Mouse (Mus musculus) CD4-positive, CD25-positive, alpha-beta regulatory T cell, adult 2 months (primary cell): Measurements from ENCODE around the gene Ppp4r2.

Experiments used
- DNase-seq: peaks from one replicate; pipeline ENCODE4 v3.0.0-alpha.2; 2012; ENCODE audit warnings: low read depth, low spot score

Gene Ppp4r2

DNA sequence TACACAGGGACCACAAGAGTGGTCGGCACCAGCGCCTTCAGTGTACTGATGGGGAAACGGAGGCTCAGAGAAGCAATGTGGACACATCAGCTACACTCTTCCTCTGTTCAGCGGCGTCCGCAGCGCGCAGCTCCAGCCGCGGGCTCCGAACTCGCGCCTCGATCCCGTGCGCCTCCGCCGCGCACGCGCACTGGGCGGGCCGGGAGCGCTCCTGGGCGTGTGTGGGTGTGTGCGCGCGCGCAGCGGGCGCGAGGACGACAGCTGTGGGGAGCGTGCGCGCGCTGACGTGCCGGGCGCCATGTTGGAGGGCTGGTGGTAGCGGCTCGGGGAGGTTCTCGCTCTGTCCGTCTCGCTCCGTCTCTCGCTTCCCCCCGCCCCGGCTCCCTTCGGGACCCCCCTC lies at the start of gene Ppp4r2:
TSS of gene Ppp4r2 (plus strand) at position 268 of the 400 bp plus-strand sequence.
- DNase-seq = peak; percentile 97

DNA sequence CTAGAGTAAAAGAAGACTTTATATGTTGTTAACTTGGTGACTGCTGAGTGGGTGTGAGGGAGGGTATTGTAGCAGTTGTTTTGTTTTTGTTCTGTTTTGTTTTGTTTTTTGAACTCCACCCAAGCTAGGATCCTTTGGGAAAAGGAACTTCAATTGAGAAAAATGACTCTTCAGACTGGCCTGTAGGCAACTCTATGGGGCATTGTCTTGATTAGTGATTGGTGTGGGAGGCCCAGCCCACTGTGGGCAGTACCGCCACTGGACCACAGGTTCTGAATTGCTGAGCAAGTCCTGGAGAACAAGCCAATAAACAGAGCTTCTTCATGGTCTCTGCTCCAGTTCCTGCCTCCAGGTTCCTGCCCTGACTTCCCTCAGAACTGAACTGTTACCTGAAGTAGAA lies 45.7 kb upstream of the Ppp4r2 start:
- DNase-seq = no peak

DNA sequence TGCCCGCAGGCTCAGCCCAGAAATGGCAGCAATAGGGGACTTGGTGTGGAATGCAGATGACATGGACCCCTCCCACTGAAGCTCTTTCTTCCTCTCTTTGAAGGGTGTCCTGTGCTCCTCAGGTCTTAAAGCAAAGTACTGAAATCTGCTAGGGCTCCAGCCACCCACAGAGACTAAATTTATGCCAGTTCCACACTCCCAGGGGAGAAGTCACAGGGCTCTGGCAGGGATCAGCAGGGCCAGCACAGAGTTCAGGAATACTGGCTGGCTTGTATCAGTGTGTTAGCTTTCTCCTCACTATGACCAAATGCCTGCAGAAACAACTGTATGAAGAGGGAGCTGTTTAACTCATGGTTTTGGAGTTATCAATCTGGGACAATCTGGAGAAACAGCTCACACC lies 44.3 kb upstream of the Ppp4r2 start:
- DNase-seq = no peak

DNA sequence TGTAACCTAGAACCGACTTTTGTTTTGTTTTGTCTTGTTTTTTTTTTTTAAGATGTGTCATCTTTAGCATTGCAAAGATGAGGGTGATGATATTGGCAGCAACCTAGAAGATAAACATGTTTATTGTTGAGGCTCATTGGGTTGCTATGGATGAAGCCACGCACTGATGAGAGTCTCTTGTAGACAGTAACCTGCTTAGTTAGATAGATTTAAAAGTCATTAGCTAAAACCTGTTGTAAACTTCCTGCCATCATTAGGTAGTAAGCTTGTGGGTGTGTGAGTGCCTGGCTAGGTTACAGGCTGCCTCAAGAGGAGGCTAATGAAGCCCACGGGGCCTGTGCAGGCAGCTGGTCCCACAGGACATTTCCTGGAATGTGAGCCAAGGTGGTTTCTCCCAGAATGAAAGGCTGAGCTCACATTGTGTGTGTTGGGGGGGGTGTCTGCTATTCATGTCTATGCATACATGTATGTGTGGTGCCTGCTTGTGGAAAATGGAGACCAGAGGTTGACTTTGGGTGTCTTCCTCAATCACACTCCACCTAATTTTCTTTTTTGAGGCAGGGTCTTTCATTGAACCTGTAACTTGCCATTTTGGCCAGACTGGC lies 41.3 kb upstream of the Ppp4r2 start:
- DNase-seq = peak; percentile 47

DNA sequence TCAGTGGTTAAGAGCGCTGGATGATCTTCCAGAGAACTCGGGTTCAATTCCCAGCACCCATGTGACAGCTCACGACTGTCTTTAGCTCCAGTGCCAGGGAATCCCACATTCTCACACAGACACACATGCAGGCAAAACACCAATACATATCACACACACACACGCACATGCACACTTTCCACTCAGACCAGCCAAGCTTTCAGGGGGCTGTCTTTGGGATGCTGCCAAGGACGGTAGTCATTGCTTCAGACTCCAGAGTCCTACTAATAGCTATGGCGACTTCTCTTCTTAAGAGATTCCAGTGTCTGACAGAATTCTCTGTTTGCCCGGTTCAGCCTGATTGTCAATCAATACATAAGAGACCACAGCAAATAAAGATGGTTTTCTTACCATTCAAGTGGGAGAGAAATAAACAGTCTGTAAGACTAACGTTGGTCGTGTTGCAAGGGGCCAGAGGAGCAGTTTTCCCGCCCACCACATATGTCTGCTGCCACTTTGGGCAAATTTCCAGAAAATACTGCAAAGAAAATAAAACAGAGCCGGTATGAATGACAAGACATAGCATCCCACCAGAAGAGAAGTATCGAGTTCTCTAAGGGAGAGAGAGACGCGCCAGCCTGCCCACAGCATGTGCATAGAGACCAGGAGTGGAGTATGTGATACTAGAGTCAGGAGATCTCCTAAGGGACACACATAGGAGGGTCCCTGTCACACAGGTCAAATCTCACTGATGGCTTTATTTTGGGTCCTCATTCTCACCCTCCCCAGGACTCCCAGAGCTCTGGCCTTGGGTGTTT lies 40.3 kb upstream of the Ppp4r2 start:
- DNase-seq = no peak

DNA sequence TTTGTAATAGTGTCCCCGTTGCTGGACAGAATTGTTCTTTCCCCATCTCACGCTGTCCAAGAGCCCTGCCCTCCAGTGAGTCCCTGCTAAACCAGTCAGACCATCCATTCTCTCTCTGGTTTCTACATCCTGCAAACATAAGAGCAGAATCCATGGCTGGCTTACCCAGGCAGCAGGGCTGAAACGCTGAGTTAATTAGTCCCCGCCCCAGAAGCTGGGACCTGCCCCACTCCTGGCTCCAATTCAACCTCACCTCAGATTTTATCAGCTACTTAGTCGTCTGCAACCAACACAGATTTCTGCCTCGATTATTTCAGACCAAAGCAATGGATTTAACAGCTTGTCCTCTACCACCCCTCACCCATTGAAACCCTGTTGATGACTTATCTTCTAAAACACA lies 37.6 kb upstream of the Ppp4r2 start:
- DNase-seq = no peak

DNA sequence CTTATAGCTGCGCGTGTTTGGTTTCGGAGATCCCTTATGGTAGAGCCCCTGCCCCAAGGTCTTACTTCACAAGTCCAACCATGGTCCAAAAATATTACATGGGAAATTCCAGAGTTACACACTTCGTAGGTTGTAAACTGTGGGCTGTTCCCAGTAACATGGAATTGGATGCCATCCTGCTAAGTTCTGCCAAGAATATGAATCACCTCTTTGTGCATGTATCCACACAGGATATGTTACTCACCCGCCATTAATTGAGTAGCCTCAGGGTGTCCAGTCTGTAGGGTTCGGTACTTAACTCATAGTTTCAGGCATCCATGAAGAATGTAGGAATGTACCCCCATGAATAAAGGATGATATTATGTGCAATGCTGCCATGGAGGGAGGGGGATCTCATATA lies 34.1 kb upstream of the Ppp4r2 start:
- DNase-seq = no peak

DNA sequence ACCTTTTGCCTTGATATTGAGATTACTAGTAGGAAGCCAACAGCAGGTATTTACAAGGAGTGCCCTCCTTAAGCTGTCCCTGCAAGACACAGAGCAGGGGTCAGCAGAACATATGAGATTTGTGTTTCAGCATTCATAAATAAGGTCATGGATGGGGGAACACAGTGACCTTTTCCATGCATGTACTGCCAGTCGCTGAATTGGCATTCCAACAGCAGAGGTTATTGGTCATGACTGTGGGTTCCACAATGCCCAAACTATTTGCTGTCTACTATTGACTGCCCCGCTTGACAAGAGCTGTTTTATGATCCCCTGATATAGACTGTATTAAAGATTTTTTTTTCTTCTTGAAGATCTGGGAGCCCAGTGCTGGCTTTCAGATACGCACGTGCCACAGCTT lies 33.7 kb upstream of the Ppp4r2 start:
- no peak for DNase-seq

DNA sequence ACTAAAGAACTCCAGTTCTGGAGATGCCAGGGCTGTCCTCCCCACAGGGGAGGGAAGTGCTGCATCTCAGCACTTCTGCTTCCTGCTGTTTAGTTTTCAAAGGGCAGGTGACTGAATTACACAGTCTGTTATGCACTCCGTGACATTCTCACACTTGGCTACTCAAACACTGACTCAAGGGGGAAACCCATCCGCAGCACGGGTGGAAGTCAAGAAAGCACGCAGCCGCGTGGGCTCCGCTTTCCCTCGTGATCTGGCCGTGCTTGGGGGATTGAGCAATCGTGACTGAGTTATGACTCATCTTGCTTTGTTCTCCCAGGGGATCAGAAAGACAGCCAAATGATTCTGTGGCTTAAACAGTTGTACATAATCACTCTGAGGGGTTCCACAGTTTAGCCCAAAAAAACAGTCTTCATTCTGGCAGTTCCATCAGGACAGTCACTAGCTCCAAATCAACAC lies 32.9 kb upstream of the Ppp4r2 start:
- peak; percentile 79 for DNase-seq

DNA sequence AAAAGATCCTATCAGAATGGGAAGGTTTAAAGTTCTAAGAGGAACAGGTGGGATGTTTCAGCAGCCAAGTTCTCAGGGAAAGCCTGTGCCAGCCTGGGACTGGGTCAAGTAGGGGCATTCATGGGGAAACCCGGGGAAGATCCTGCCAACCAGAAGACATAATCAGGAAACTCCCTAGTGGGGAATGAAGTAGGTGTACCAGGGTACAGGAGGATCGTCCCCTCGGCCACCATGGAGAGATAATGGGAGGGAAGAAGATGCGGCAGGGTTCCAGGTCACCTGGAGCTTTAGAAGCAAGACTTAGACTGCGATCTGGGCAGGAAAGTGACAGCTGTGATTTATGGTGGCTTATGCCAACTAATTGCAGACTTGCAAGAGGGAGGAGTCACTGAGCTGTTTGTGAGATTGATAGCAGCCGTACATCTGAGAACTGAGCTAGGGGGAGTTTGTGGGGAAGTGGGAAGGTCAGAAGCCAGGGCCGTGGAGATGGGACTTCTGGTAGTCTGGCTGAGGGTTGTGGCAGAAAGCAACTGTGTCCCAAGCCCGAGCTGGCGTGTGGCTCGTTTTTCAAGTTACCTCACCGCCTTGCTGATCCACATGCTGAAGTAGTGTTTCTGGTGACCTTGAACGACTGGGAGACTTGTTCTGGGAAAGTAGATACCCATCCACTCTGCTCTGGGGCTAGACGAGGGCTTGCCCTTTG lies 30.9 kb upstream of the Ppp4r2 start:
- peak; percentile 24 for DNase-seq

DNA sequence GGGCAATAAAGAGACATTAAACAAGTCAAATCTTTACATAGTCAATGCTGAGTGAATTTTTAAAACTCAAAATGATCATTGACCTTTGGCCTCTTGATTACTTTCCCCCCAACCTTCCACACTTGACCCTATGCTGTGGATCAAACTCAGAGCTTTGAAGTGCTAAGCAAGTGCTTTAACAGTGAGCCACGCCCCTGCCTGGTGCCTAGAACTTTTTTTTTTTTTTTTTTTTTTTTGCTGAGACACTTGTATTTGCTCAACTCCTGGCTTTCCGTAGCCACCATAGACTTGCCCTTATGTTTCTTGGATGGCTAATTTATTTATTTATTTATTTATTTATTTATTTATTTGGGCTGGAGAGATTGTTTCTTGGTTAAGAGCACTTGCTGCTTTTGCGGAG lies 30.2 kb upstream of the Ppp4r2 start:
- no peak for DNase-seq

DNA sequence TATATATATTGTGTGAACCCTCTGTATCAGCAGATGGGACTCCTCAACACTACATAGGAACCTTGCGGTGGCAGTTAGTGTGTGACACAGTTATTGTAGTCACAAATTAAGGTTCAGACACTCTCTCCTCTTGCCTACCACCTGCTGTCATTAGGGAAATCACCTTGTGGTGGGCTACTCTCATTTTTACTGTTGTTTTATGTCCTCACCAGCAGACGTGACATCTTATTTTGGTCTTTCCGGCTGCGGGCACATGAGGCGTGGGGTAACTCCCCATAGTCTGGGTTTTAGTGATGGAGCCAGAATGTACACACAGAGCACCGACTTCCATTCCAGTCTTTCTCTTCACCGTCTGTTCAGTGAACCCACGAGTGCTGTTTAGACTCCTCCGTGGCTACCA lies 26.2 kb upstream of the Ppp4r2 start:
- peak; percentile 84 for DNase-seq

DNA sequence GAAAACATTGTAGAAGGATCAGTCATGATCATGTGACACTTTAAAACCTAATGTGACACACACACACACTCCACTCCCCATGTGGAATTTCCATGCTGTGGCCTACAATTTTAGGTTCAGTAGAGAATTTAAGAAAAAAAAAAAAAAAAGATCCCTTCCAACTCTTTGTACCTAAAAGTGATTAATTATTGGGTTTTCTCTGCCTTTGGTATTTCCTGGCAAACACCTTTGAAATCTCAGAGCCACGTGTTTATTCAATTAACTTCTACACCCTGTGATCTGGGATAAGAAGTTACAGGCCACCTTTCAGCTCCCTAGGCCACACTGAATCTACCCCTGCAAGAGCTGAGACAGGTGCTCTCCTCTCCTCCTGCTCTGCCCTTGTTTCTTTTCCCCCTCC lies 25.7 kb upstream of the Ppp4r2 start:
- DNase-seq = no peak

DNA sequence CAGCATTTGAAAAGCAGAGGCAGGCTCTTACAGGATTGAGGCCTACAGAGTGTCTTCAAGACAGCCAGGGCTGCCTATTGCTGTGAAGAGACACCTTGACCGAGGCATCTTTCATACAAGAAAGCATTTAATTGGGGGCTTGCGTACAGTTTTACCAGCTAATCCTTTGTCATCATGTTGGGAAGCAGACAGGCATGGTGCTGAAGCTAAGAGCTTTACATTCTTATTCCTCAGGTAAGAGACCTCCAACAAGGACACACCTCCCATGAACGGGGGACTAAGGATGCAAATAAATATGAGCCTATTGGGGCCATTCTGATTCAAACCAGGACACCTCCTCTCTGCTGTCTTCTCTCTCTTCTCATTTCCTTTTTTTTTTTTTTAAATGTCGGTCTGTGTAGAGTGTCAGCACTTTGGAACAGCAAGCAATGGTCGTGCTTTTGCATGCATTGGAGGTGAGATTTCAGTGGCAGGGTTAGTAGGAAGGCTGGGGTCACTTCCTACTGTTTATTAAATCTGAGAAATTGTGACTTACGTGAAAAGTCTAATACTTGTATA lies 25.1 kb upstream of the Ppp4r2 start:
- DNase-seq = no peak

DNA sequence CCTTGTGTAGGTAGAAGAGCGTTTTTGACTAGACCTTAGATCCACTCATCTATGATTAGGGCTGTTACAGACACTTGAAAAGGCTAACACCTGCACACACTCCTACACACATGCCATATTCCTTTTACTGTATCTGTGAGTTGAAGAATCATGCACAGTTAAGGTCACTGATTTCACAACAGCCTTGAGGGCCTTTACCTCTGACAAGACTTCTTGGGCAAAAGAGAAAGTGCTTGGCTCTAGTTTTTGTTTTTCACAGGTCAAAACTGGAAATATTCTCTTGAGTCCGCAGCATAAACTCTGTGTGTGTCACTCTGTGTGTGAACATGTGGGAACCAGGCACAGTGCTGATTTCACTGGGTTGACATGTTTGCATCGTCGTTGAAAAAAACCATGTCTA lies 23.3 kb upstream of the Ppp4r2 start:
- DNase-seq = no peak

DNA sequence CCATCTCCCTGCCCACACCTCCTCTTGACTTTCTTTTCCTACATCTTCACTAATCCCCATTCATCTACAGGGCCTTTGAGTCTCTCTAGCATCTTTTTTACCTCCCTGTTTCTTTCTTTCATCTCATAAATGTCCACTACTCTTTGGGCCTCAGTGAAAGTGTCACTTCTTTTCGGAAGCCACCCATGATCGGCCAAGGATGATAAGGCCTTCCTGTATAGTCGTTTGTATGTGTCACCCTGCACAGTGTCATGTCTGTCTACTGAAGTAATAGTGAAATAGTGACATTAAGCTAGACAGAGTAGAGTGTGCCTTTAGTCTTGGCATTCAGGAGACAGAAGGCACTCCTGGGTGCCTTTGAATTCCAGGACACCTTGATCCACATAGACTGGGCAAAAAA lies 21.7 kb upstream of the Ppp4r2 start:
- DNase-seq = no peak

DNA sequence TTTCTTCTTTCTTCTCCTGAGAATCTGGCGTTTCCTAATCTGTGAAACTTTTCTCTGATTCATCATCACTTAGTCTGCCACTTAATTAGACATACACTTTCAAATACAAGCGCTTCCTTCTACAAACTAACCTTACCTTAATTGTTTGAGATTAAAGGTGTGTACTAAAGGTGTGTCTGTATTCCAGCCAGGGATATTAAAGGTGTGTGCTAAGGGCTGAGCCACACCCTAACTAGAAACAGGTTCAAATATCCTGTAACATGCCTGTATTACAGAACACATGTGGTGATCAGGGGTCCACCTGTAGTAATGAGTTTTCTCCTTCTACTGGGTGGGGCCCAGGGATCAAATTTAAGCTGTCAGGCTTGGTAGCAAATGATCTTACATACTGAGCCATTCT lies 12.1 kb upstream of the Ppp4r2 start:
- DNase-seq = no peak

DNA sequence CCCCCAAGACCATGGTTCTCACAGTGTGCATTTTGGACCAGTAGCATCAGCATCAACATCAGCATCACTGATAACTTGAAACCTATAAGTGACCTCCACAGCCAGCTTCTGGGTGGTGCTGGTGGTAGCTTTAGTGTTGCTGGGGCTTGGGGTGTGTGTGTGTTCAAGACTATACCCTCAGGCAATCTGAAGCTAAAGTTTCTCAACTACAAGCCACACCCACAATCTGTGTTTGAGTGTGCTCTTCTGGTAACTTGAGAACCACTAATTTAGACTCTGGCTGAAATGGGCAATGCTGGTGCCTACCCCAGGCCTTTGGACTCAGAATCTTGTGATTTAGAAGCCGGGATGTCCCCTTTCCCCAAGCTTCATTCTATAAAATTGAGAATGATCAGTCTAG lies 10.1 kb upstream of the Ppp4r2 start:
- DNase-seq = no peak

DNA sequence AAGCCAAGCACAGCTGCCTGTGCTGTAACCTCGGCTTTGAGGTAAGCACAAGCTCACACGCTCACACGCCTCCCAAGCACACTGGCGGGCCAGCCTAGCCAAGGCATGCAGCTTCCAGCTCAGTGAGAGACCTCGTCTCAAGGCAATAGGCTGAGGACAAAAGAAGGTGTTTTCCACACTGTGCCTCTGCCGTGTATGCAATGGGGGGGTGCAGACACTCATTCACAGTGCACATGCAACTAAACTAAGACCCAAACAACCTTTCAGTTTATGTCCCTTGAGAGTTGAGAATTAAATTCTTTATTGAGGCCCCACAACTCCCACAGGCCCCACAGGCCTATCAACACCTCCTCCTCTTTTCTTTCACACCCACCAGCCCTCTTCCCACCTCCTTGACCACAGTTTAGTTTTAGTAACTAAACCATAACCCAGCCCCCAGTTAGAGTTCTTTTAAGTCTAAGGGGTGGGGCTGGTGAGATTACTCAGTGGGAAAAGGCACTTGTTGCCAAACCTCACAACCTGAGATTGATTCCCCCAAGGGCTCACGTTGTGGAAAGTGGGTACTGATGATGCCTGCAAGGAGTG lies 8.9 kb upstream of the Ppp4r2 start:
- DNase-seq = peak; percentile 27

DNA sequence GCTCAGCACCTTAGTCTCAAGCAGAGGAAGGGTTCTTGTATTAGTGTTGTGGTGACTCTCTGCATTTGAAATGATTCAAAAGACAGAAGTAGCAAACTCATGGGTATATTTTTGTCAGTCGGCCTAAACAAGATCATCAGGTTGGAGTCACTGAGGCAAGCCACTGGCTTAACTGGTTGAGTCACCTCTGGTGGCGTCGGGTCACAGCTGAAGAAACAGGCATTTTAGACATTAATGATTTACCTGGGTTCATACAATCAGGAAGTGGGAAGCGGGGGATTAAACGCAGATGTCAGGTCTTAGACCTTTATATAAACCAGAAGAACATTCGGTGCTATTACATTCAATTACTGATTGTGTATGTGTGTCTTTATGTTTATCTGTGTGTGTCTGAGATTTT lies 7.4 kb upstream of the Ppp4r2 start:
- DNase-seq = no peak

DNA sequence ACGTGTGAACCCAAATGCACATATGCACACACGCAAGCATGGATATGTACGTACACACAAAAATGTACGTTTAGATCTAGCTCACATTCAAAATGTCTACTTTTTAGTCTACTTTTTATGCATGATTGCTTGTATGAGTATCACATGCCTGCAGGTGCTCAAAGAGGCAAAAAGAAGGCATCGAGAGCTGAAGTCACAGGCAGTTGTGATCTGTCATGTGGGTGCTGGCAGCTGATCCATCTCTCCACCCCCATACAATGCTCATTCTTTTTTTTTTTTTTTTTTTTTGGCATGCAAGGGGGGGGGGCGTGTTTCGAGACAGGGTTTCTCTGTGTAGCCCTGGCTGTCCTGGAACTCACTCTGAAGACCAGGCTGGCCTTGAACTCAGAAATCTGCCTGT lies 4.9 kb upstream of the Ppp4r2 start:
- DNase-seq = no peak

DNA sequence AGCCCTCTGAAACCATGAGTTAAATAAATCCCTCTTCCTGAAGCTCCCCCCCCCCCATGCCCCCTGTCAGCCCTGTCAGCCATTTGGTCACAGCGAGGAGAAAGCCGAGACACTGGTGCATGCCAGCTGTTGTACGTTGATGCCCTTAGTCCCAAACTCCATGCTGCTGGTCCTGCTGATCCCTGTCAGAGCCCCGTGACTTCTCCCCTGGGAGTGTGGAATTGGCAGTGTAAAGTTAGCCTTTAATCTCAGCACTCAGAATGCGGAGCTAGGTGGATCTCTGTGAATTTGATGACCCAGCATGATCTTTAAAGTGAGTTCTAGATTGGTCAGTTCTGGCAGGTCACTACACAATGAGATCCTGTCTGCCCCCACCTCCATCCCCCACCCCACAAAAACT lies 3.7 kb upstream of the Ppp4r2 start:
- DNase-seq = no peak
